9 mouse cellular contexts compared by ENCODE assay signal in the genomic region with DNA sequence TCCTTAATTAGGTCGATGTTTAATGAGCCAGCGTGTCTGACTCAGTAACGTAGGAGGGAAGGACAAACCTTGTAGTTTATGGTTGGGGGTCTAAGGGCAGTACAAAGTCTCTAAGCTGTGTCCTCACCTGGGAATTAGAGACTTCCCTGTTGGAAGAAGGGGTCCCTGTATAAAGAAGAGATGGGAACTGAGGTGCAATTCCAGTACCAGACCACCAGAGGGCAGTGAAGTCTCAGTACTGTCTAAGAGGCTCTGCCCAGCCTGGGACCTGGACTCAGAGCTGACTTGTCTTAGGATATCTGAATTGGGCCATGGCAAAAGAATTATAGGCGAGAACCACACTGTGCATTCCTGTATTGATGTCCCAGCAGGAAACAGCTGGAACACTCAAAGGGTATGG. TPM values are rescaled to one million over a fixed set of nuclear protein-coding genes. Genes with fewer than 3 reads are reported as not detected.
DNase-seq lines count a peak whose midpoint lies in the region; ATAC-seq and TF ChIP-seq lines count a peak whose summit lies in the region.
"Had no signal": no experiment of that assay in that cellular context is flagged by ENCODE, and none has a peak within 500 bp of the region (broad histone marks: within the 10 kb centered on the region; RNA-seq: fewer than 3 reads in every experiment).

No protein-coding gene starts in this region.

- DNase-seq in CH12.LX (ENCODE audit: extremely low read depth): peak; percentile 64
- peak; percentile 69 for DNase-seq in adrenal gland, adult 2 months
- peak; percentile 75 for DNase-seq in embryonic facial prominence, embryonic 10.5 days (ENCODE audit: low spot score)
- peak; percentile 90 for DNase-seq in heart, embryonic 10.5 days (ENCODE audit: low spot score)
- peak; percentile 70 for DNase-seq in thymus, postnatal 14 days

- no peak overlapping the region for H3K4me3 ChIP-seq in CH12.LX (replicated peaks in 1 of 3; ENCODE audit: low read depth in 2 of 3, low read length in 2 of 3, poor library complexity in 1 of 3)
- H3K4me3 ChIP-seq in embryonic facial prominence, embryonic 10.5 days: no peak overlapping the region
- H3K4me3 ChIP-seq in heart, embryonic 10.5 days: no peak overlapping the region
- no peak overlapping the region for H3K4me3 ChIP-seq in kidney, embryonic 16.5 days (ENCODE audit: low read length)
- no peak overlapping the region for H3K4me3 ChIP-seq in liver, embryonic 12.5 days
- no peak overlapping the region for H3K4me3 ChIP-seq in neural tube, embryonic 13.5 days
- H3K4me3 ChIP-seq: heart, embryonic 13.5 days had no signal

- no peak for TF ChIP-seq POLR2A in CH12.LX (IDR thresholded peaks at IDR 0.05; ENCODE audit: low read depth, low read length)

- TF ChIP-seq EP300 in CH12.LX (IDR thresholded peaks at IDR 0.05; ENCODE audit: low read length): no peak

- no peak overlapping the region for H3K9ac ChIP-seq in CH12.LX (ENCODE audit: insufficient read depth, low read depth)
- H3K9ac ChIP-seq in kidney, embryonic 16.5 days (replicated peaks; ENCODE audit: low read length): no peak overlapping the region
- no peak overlapping the region for H3K9ac ChIP-seq in liver, embryonic 12.5 days
- no peak overlapping the region for H3K9ac ChIP-seq in neural tube, embryonic 13.5 days
- H3K9ac ChIP-seq: heart, embryonic 13.5 days had no signal

- ATAC-seq in kidney, embryonic 16.5 days (ENCODE audit: low FRiP score, low TSS enrichment): peak; percentile 29; the same call in 1 of the 2 replicates
- peak; percentile 6; the same call in 1 of the 2 replicates for ATAC-seq in liver, embryonic 12.5 days
- ATAC-seq in neural tube, embryonic 13.5 days (ENCODE audit: low read depth): 0 out of 2 replicates have a peak, but pooled peaks have one; percentile 51

- TF ChIP-seq RAD21 in CH12.LX (IDR thresholded peaks at IDR 0.05; ENCODE audit: low read depth, low read length): peak; percentile 87

- peak; percentile 93 to 95 for TF ChIP-seq CTCF in CH12.LX (conservative IDR thresholded peaks at IDR 0.05 in 1 of 2, IDR thresholded peaks at IDR 0.05 in 1 of 2; ENCODE audit: low read depth in 2 of 2, low read length in 2 of 2)

- peaks cover 27 to 48% of the 10 kb centered on the region in 2 experiments for H3K36me3 ChIP-seq in CH12.LX (replicated peaks in 1 of 2; ENCODE audit: control insufficient read depth in 1 of 2, insufficient read depth in 1 of 2, low read length in 1 of 2)
- peaks cover 39% of the 10 kb centered on the region for H3K36me3 ChIP-seq in embryonic facial prominence, embryonic 10.5 days (replicated peaks)
- H3K36me3 ChIP-seq in heart, embryonic 10.5 days: peaks cover 37% of the 10 kb centered on the region
- peaks cover 10% of the 10 kb centered on the region for H3K36me3 ChIP-seq in kidney, embryonic 16.5 days (ENCODE audit: insufficient read depth, low read length)
- H3K36me3 ChIP-seq in liver, embryonic 12.5 days: peaks cover 37% of the 10 kb centered on the region
- H3K36me3 ChIP-seq in neural tube, embryonic 13.5 days: peaks cover 30% of the 10 kb centered on the region

- peaks cover 8 to 18% of the 10 kb centered on the region in 2 experiments; a peak in 3 of 4 replicates for H3K4me1 ChIP-seq in CH12.LX (ENCODE audit: control insufficient read depth in 1 of 2, insufficient read depth in 2 of 2)
- H3K4me1 ChIP-seq in embryonic facial prominence, embryonic 10.5 days: peaks cover 23% of the 10 kb centered on the region
- H3K4me1 ChIP-seq in heart, embryonic 10.5 days: peaks cover 5% of the 10 kb centered on the region
- H3K4me1 ChIP-seq in kidney, embryonic 16.5 days (ENCODE audit: insufficient read depth, low read length): no peaks in the 10 kb centered on the region
- H3K4me1 ChIP-seq in liver, embryonic 12.5 days: peaks cover 14% of the 10 kb centered on the region
- H3K4me1 ChIP-seq in neural tube, embryonic 13.5 days (replicated peaks): no peaks in the 10 kb centered on the region

- 35% methylated on average over 4 of the region's 4 CpGs for WGBS in embryonic facial prominence, embryonic 10.5 days
- WGBS in heart, embryonic 10.5 days: 38% methylated on average over 4 of the region's 4 CpGs
- 35% methylated on average over 4 of the region's 4 CpGs for WGBS in kidney, embryonic 16.5 days
- WGBS in liver, embryonic 12.5 days (ENCODE audit: insufficient replicate concordance): 47% methylated on average over 4 of the region's 4 CpGs
- WGBS in neural tube, embryonic 13.5 days: 42% methylated on average over 4 of the region's 4 CpGs

- no peaks in the 10 kb centered on the region for H3K27me3 ChIP-seq in CH12.LX (replicated peaks)
- H3K27me3 ChIP-seq in embryonic facial prominence, embryonic 10.5 days (replicated peaks; ENCODE audit: low read depth, poor library complexity, severe bottlenecking): no peaks in the 10 kb centered on the region
- no peaks in the 10 kb centered on the region for H3K27me3 ChIP-seq in heart, embryonic 10.5 days (ENCODE audit: insufficient read depth, poor library complexity, severe bottlenecking)
- H3K27me3 ChIP-seq in kidney, embryonic 16.5 days (ENCODE audit: insufficient read depth, low read length): no peaks in the 10 kb centered on the region
- H3K27me3 ChIP-seq in liver, embryonic 12.5 days (replicated peaks): no peaks in the 10 kb centered on the region
- H3K27me3 ChIP-seq in neural tube, embryonic 13.5 days: no peaks in the 10 kb centered on the region
- H3K27me3 ChIP-seq: heart, embryonic 13.5 days had no signal

- no peak overlapping the region for H3K4me2 ChIP-seq in CH12.LX (ENCODE audit: insufficient read depth, low read depth, poor library complexity, severe bottlenecking)
- H3K4me2 ChIP-seq in kidney, embryonic 16.5 days (replicated peaks; ENCODE audit: low read depth, low read length): no peak overlapping the region
- H3K4me2 ChIP-seq in liver, embryonic 12.5 days: no peak overlapping the region
- no peak overlapping the region for H3K4me2 ChIP-seq in neural tube, embryonic 13.5 days
- H3K4me2 ChIP-seq: heart, embryonic 13.5 days had no signal

- dilution Hi-C loops in CH12.LX (cut with MboI; ENCODE audit: extremely low pct_ligation_motif_present, extremely low pct_unique_long_range_greater_than_20kb, low sequenced_read_pairs): no loop called here

- no peaks in the 10 kb centered on the region for H3K9me3 ChIP-seq in CH12.LX (replicated peaks; ENCODE audit: low read length)
- H3K9me3 ChIP-seq in embryonic facial prominence, embryonic 10.5 days: no peaks in the 10 kb centered on the region
- no peaks in the 10 kb centered on the region for H3K9me3 ChIP-seq in heart, embryonic 10.5 days
- no peaks in the 10 kb centered on the region for H3K9me3 ChIP-seq in kidney, embryonic 16.5 days (ENCODE audit: low read length)
- no peaks in the 10 kb centered on the region for H3K9me3 ChIP-seq in liver, embryonic 12.5 days (replicated peaks)
- H3K9me3 ChIP-seq in neural tube, embryonic 13.5 days: no peaks in the 10 kb centered on the region
- H3K9me3 ChIP-seq: heart, embryonic 13.5 days had no signal

- no peak overlapping the region for H3K27ac ChIP-seq in CH12.LX (ENCODE audit: insufficient read depth, low read depth)
- no peak overlapping the region for H3K27ac ChIP-seq in embryonic facial prominence, embryonic 10.5 days (replicated peaks)
- no peak overlapping the region for H3K27ac ChIP-seq in heart, embryonic 10.5 days
- no peak overlapping the region for H3K27ac ChIP-seq in kidney, embryonic 16.5 days (ENCODE audit: low read length)
- no peak overlapping the region for H3K27ac ChIP-seq in liver, embryonic 12.5 days
- H3K27ac ChIP-seq in neural tube, embryonic 13.5 days (replicated peaks): no peak overlapping the region
- H3K27ac ChIP-seq: heart, embryonic 13.5 days had no signal

- in situ Hi-C loops in CH12.LX (cut with MboI; ENCODE audit: low pct_ligation_motif_present, low pct_unique_long_range_greater_than_20kb, low sequenced_read_pairs): no loop called here

- no peaks in the 10 kb centered on the region for H3K79me2 ChIP-seq in CH12.LX (replicated peaks; ENCODE audit: control insufficient read depth, extremely low read depth, insufficient read depth, poor library complexity, severe bottlenecking)

TF ChIP-seq in CH12.LX, 34 proteins besides CTCF, POLR2A, EP300 and RAD21:
- peak; percentile 33; the same call in 1 of the 2 replicates for TF ChIP-seq IRF4 (IDR thresholded peaks at IDR 0.05; ENCODE audit: low read depth, low read length)
- TF ChIP-seq ZC3H11A (IDR thresholded peaks at IDR 0.05; ENCODE audit: low read depth, low read length): peak; percentile 56; the same call in 1 of the 2 replicates
- no peak for TF ChIP-seq USF2 (conservative IDR thresholded peaks at IDR 0.05; ENCODE audit: low read depth, low read length)
- TF ChIP-seq UBTF (IDR thresholded peaks at IDR 0.05; ENCODE audit: low read depth, low read length): no peak
- no peak for TF ChIP-seq ZMIZ1 (IDR thresholded peaks at IDR 0.05; ENCODE audit: low read depth, low read length)
- peak; percentile 90 for TF ChIP-seq SMC3 (IDR thresholded peaks at IDR 0.05; ENCODE audit: low read depth, low read length)

RNA-seq across cellular contexts. Expression of gene Slc9a1, which starts 54.6 kb away (rescaled TPM):
- total RNA-seq in CH12.LX (2012; rRNA removed) (4.2 and 4.7 TPM in 2 replicates), CH12.LX (2014; rRNA removed) (0.66 and 1.4 TPM in 2 replicates)
- 12.0 and 16.7 TPM in 2 replicates for polyA plus RNA-seq in CH12.LX (2012; ENCODE audit: insufficient read length, low read depth)
- 10 to 100 TPM; 57.8 to 69.0 TPM for total RNA-seq in adrenal gland, adult 2 months (2021)
- 104 and 127 TPM in 2 replicates for polyA plus RNA-seq in adrenal gland, adult 2 months (2012; rRNA removed)
- polyA plus RNA-seq in embryonic facial prominence, embryonic 10.5 days (2016; fragmentation: Nextera tagmentation; extraction: Ambion mirVana): 8.6 and 9.0 TPM in 2 replicates
- polyA plus RNA-seq in heart, embryonic 10.5 days (2016; fragmentation: Nextera tagmentation; extraction: Ambion mirVana): 7.6 and 8.2 TPM in 2 replicates
- 9.5 and 10.7 TPM in 2 replicates for polyA plus RNA-seq in kidney, embryonic 16.5 days (2015; fragmentation: Nextera tagmentation; extraction: Ambion mirVana)
- 4.2 and 4.9 TPM in 2 replicates for polyA plus RNA-seq in liver, embryonic 12.5 days (2016; fragmentation: Nextera tagmentation; extraction: Ambion mirVana)
- 7.0 and 7.1 TPM in 2 replicates for polyA plus RNA-seq in neural tube, embryonic 13.5 days (2015; fragmentation: Nextera tagmentation; extraction: Ambion mirVana)

RNA-seq across cellular contexts. Expression of gene Tent5b, which starts 55.8 kb away (rescaled TPM):
- 0.13 TPM in 1 of 2 replicates, not detected in the other for total RNA-seq in CH12.LX (2012; rRNA removed)
- total RNA-seq in CH12.LX (2014; rRNA removed): not detected in 2 replicates
- not detected in 2 replicates for polyA plus RNA-seq in CH12.LX (2012; ENCODE audit: insufficient read length, low read depth)
- 10 to 100 TPM in 1 of 2 experiments, 1 to 10 TPM in 1; 1.7 to 14.7 TPM for total RNA-seq in adrenal gland, adult 2 months (2021)
- polyA plus RNA-seq in adrenal gland, adult 2 months (2012; rRNA removed): 3.0 and 7.2 TPM in 2 replicates
- polyA plus RNA-seq in embryonic facial prominence, embryonic 10.5 days (2016; fragmentation: Nextera tagmentation; extraction: Ambion mirVana): 1.0 and 1.2 TPM in 2 replicates
- 0.90 and 1.5 TPM in 2 replicates for polyA plus RNA-seq in heart, embryonic 10.5 days (2016; fragmentation: Nextera tagmentation; extraction: Ambion mirVana)
- polyA plus RNA-seq in kidney, embryonic 16.5 days (2015; fragmentation: Nextera tagmentation; extraction: Ambion mirVana): 1.6 TPM in 2 replicates
- 0.06 TPM in 1 of 2 replicates, not detected in the other for polyA plus RNA-seq in liver, embryonic 12.5 days (2016; fragmentation: Nextera tagmentation; extraction: Ambion mirVana)
- 0.14 and 0.33 TPM in 2 replicates for polyA plus RNA-seq in neural tube, embryonic 13.5 days (2015; fragmentation: Nextera tagmentation; extraction: Ambion mirVana)
